Mouse (Mus musculus): ENCODE results near the gene Rsc1a1. TPM values are rescaled to one million over a fixed set of nuclear protein-coding genes. Genes with fewer than 3 reads are reported as not detected.

Rsc1a1 gene
- 4.4 and 9.2 TPM in 2 replicates for polyA plus RNA-seq (2012; rRNA removed)

- Histone ChIP-seq H3K4me1 (ENCODE audit: control insufficient read depth, insufficient read depth, insufficient read length) (no peaks in the 10 kb centered on the region), H3K27me3 (ENCODE audit: control insufficient read depth, insufficient read depth, low read length) (no peaks in the 10 kb centered on the region), H3K27ac (ENCODE audit: insufficient read depth, low read length) (no peak within 1 kb of the TSS), H3K36me3 (ENCODE audit: control insufficient read depth, insufficient read depth, low read length) (peaks cover 34% of the 10 kb centered on the region), H3K4me3 (ENCODE audit: extremely low read depth, insufficient read depth, insufficient read length) (no peak within 1 kb of the TSS)
- DNase-seq (ENCODE audit: low read depth in 1 of 2, low spot score in 2 of 2): no peak
- TF ChIP-seq CTCF (IDR thresholded peaks at IDR 0.05; ENCODE audit: extremely low read depth, insufficient read depth, insufficient read length, insufficient replicate concordance) (no peak), POLR2A (IDR thresholded peaks at IDR 0.05; ENCODE audit: low read depth, low read length) (no peak)
- 96% methylated on average over 6 of the region's 6 CpGs for WGBS
These were observed at the start of gene Rsc1a1 for GRCm38 (mm10) chr4:141685499-141685898. TSS of gene Rsc1a1 (minus strand) at chr4:141685599.

- 39% methylated on average over 9 of the region's 9 CpGs for WGBS
- Histone ChIP-seq H3K27ac (ENCODE audit: insufficient read depth, low read length) (no peak overlapping the region), H3K36me3 (ENCODE audit: control insufficient read depth, insufficient read depth, low read length) (no peaks in the 10 kb centered on the region), H3K27me3 (ENCODE audit: control insufficient read depth, insufficient read depth, low read length) (no peaks in the 10 kb centered on the region), H3K4me3 (ENCODE audit: extremely low read depth, insufficient read depth, insufficient read length) (peak overlapping the region; percentile 39; the same call in 1 of the 2 replicates), H3K4me1 (ENCODE audit: control insufficient read depth, insufficient read depth, insufficient read length) (no peaks in the 10 kb centered on the region)
- TF ChIP-seq CTCF (IDR thresholded peaks at IDR 0.05; ENCODE audit: extremely low read depth, insufficient read depth, insufficient read length, insufficient replicate concordance) (no peak), POLR2A (IDR thresholded peaks at IDR 0.05; ENCODE audit: low read depth, low read length) (no peak)
- DNase-seq (ENCODE audit: low read depth in 1 of 2, low spot score in 2 of 2): no peak
These were observed 49.8 kb upstream of the Rsc1a1 start for GRCm38 (mm10) chr4:141735206-141735560.

- Histone ChIP-seq H3K27me3 (ENCODE audit: control insufficient read depth, insufficient read depth, low read length) (no peaks in the 10 kb centered on the region), H3K27ac (ENCODE audit: insufficient read depth, low read length) (no peak overlapping the region), H3K36me3 (ENCODE audit: control insufficient read depth, insufficient read depth, low read length) (no peaks in the 10 kb centered on the region), H3K4me1 (ENCODE audit: control insufficient read depth, insufficient read depth, insufficient read length) (no peaks in the 10 kb centered on the region), H3K4me3 (ENCODE audit: extremely low read depth, insufficient read depth, insufficient read length) (peak overlapping the region; percentile 45)
- TF ChIP-seq POLR2A (IDR thresholded peaks at IDR 0.05; ENCODE audit: low read depth, low read length): peak; percentile 42; the same call in 1 of the 2 replicates
- TF ChIP-seq CTCF (IDR thresholded peaks at IDR 0.05; ENCODE audit: extremely low read depth, insufficient read depth, insufficient read length, insufficient replicate concordance): no peak
- 10% methylated on average over 24 of the region's 24 CpGs for WGBS
- peak; percentile 84 to 89 for DNase-seq (ENCODE audit: low read depth in 1 of 2, low spot score in 2 of 2)
These were observed 49.2 kb upstream of the Rsc1a1 start for GRCm38 (mm10) chr4:141734446-141735205.

GRCm38 (mm10) chr4:141731766-141732165 lies 46.4 kb upstream of the Rsc1a1 start:
- 83% methylated on average over 5 of the region's 5 CpGs for WGBS
- Histone ChIP-seq H3K4me1 (ENCODE audit: control insufficient read depth, insufficient read depth, insufficient read length) (no peaks in the 10 kb centered on the region), H3K27ac (ENCODE audit: insufficient read depth, low read length) (no peak overlapping the region), H3K27me3 (ENCODE audit: control insufficient read depth, insufficient read depth, low read length) (no peaks in the 10 kb centered on the region), H3K36me3 (ENCODE audit: control insufficient read depth, insufficient read depth, low read length) (no peaks in the 10 kb centered on the region), H3K4me3 (ENCODE audit: extremely low read depth, insufficient read depth, insufficient read length) (no peak overlapping the region)
- TF ChIP-seq CTCF (IDR thresholded peaks at IDR 0.05; ENCODE audit: extremely low read depth, insufficient read depth, insufficient read length, insufficient replicate concordance) (no peak), POLR2A (IDR thresholded peaks at IDR 0.05; ENCODE audit: low read depth, low read length) (no peak)
- DNase-seq (ENCODE audit: low read depth in 1 of 2, low spot score in 2 of 2): no peak

- Histone ChIP-seq H3K4me3 (ENCODE audit: extremely low read depth, insufficient read depth, insufficient read length) (no peak overlapping the region), H3K36me3 (ENCODE audit: control insufficient read depth, insufficient read depth, low read length) (no peaks in the 10 kb centered on the region), H3K27me3 (ENCODE audit: control insufficient read depth, insufficient read depth, low read length) (no peaks in the 10 kb centered on the region), H3K27ac (ENCODE audit: insufficient read depth, low read length) (no peak overlapping the region), H3K4me1 (ENCODE audit: control insufficient read depth, insufficient read depth, insufficient read length) (no peaks in the 10 kb centered on the region)
- 89% methylated on average over 13 of the region's 13 CpGs for WGBS
- no peak for TF ChIP-seq CTCF (IDR thresholded peaks at IDR 0.05; ENCODE audit: extremely low read depth, insufficient read depth, insufficient read length, insufficient replicate concordance)
- no peak for TF ChIP-seq POLR2A (IDR thresholded peaks at IDR 0.05; ENCODE audit: low read depth, low read length)
- DNase-seq (ENCODE audit: low read depth in 1 of 2, low spot score in 2 of 2): no peak
These were observed 45.0 kb upstream of the Rsc1a1 start for GRCm38 (mm10) chr4:141730401-141730800.

- H3K4me3 ChIP-seq (ENCODE audit: extremely low read depth, insufficient read depth, insufficient read length): no peak overlapping the region
- no peak overlapping the region for H3K27ac ChIP-seq (ENCODE audit: insufficient read depth, low read length)
- H3K36me3 ChIP-seq (ENCODE audit: control insufficient read depth, insufficient read depth, low read length): no peaks in the 10 kb centered on the region
- 96% methylated on average over 3 of the region's 3 CpGs for WGBS
- DNase-seq (ENCODE audit: low read depth in 1 of 2, low spot score in 2 of 2): no peak
- H3K4me1 ChIP-seq (ENCODE audit: control insufficient read depth, insufficient read depth, insufficient read length): no peaks in the 10 kb centered on the region
- H3K27me3 ChIP-seq (ENCODE audit: control insufficient read depth, insufficient read depth, low read length): no peaks in the 10 kb centered on the region
- TF ChIP-seq POLR2A (IDR thresholded peaks at IDR 0.05; ENCODE audit: low read depth, low read length): no peak
- no peak for TF ChIP-seq CTCF (IDR thresholded peaks at IDR 0.05; ENCODE audit: extremely low read depth, insufficient read depth, insufficient read length, insufficient replicate concordance)
These were observed 43.9 kb upstream of the Rsc1a1 start for GRCm38 (mm10) chr4:141729266-141729665.

- Histone ChIP-seq H3K36me3 (ENCODE audit: control insufficient read depth, insufficient read depth, low read length) (no peaks in the 10 kb centered on the region), H3K27ac (ENCODE audit: insufficient read depth, low read length) (no peak overlapping the region), H3K4me3 (ENCODE audit: extremely low read depth, insufficient read depth, insufficient read length) (no peak overlapping the region), H3K4me1 (ENCODE audit: control insufficient read depth, insufficient read depth, insufficient read length) (0 out of 2 replicates have a peak, but pooled peaks cover 5% of the 10 kb centered on the region), H3K27me3 (ENCODE audit: control insufficient read depth, insufficient read depth, low read length) (no peaks in the 10 kb centered on the region)
- no peak for DNase-seq (ENCODE audit: low read depth in 1 of 2, low spot score in 2 of 2)
- WGBS: 59% methylated on average over 3 of the region's 3 CpGs
- no peak for TF ChIP-seq CTCF (IDR thresholded peaks at IDR 0.05; ENCODE audit: extremely low read depth, insufficient read depth, insufficient read length, insufficient replicate concordance)
- no peak for TF ChIP-seq POLR2A (IDR thresholded peaks at IDR 0.05; ENCODE audit: low read depth, low read length)
These were observed 40.3 kb upstream of the Rsc1a1 start for GRCm38 (mm10) chr4:141725738-141726137.

Data from spleen, adult 2 months (tissue).